Mouse (Mus musculus) limb, embryonic 15.5 days (tissue): Measurements from ENCODE around the gene Sumo3. TPM values are rescaled to one million over a fixed set of nuclear protein-coding genes. Genes with fewer than 3 reads are reported as not detected.

Experiments
- ATAC-seq: fragments of 200-750 bp; cut with Nextera tagmentation; 2 replicates; pipeline ENCODE4 v1.8.0; 2017; ENCODE audit warnings: low read depth, moderate TSS enrichment; ENCODE audit not compliant: insufficient number of reproducible peaks, low FRiP score, low TSS enrichment
- H3K27ac ChIP-seq: fragments of 300-500 bp; sonication (generic); 2 replicates; pipeline ENCODE4 v1.5.1; 2015; ENCODE audit warnings: moderate library complexity, mild to moderate bottlenecking, inconsistent platforms
- H3K27me3 ChIP-seq: fragments of 300-500 bp; sonication (generic); 2 replicates; pipeline ENCODE4 v1.6.1; 2015; ENCODE audit warnings: inconsistent platforms
- H3K36me3 ChIP-seq: fragments of 300-500 bp; sonication (generic); 2 replicates; pipeline ENCODE4 v1.6.1; 2015; ENCODE audit warnings: inconsistent platforms
- H3K4me1 ChIP-seq: fragments of 300-500 bp; sonication (generic); 2 replicates; pipeline ENCODE4 v1.6.1; 2015; ENCODE audit warnings: inconsistent platforms
- H3K4me2 ChIP-seq: fragments of 300-500 bp; sonication (generic); 2 replicates; pipeline ENCODE4 v1.6.1; 2015; ENCODE audit warnings: mild to moderate bottlenecking, inconsistent platforms
- H3K4me3 ChIP-seq: fragments of 300-500 bp; sonication (generic); 2 replicates; pipeline ENCODE4 v1.5.1; 2015; ENCODE audit warnings: mild to moderate bottlenecking, inconsistent platforms
- H3K9ac ChIP-seq: fragments of 300-500 bp; sonication (generic); 2 replicates; pipeline ENCODE4 v1.6.1; 2015; ENCODE audit warnings: inconsistent platforms
- H3K9me3 ChIP-seq: fragments of 300-500 bp; sonication (generic); 2 replicates; pipeline ENCODE4 v1.6.1; 2016; ENCODE audit warnings: inconsistent platforms
- WGBS: fragments of 180-500 bp; shearing (Covaris S2); methylation state at CpG from one replicate; pipeline ENCODE4 v1.1.7; 2015; 5-methylcytosine and 5-hydroxymethylcytosine counted together
- microRNA counts: library from miRNA; unstranded; fragments of <30 nt; microRNA quantifications from one replicate; lab custom pipeline; 2016
- microRNA-seq: library from miRNA; unstranded; fragments of <30 nt; microRNA quantifications from one replicate; pipeline ENCODE4, GENCODE M21; 2016
- polyA plus RNA-seq: library from polyadenylated mRNA; unstranded; fragments of >200 nt; fragmentation: Nextera tagmentation; extraction: Ambion mirVana; gene quantifications from 2 replicates; pipeline ENCODE4 v1.2.1, GENCODE M21; 2015

Sumo3 gene
- polyA plus RNA-seq, 1 experiment from 2014 or later, result 347 TPM

DNA sequence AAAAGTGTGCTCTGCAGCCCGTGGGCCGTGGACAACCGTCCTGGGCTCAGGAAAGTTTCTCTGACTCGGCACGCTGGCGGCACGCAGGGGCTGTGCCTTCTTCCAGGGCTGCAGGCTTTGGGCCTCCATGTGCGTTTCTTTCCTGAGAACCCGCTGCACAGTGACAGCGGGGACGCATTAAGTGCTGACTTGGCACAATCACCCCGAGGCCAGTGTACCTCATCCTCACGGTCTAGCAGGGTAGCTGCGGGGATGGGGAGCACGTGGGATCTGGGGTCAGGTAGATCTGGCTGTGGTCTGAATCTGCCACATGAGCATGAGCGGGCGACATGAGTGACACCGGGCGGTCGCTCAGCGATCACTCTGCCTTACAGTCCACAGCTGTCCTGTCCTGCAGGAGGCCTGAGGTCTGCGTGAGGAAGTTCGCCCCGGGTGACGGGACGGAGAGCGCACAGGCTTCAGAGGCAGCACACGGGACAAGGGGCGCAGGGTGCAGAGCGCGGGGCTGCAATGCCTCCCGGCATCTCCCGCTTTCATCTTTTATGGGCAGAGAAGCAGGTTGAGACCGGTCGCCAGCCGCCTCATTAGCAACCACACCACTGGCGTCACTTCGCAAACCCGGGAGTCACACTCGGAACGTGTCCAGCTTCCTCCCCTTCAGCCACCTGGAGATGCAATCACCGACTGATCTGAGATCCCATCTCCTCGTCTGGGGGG is 58.2 kb downstream of the Sumo3 start:
- Histone ChIP-seq H3K4me3 (no peak overlapping the region), H3K27ac (no peak overlapping the region), H3K4me1 (peaks cover 29% of the 10 kb centered on the region), H3K9me3 (no peaks in the 10 kb centered on the region), H3K36me3 (no peaks in the 10 kb centered on the region), H3K4me2 (peak overlapping the region; percentile 26), H3K27me3 (peaks cover 15% of the 10 kb centered on the region; the same call in 1 of the 2 replicates), H3K9ac (no peak overlapping the region)
- 17% methylated on average over 43 of the region's 43 CpGs for WGBS
- no peak for ATAC-seq

- no peak overlapping the region; the same call in 1 of the 2 replicates for H3K27ac ChIP-seq
- H3K9me3 ChIP-seq, result no peaks in the 10 kb centered on the region
- H3K4me1 ChIP-seq, result peaks cover 29% of the 10 kb centered on the region
- 29% methylated on average over 8 of the region's 8 CpGs for WGBS
- H3K4me2 ChIP-seq, result 0 out of 2 replicates have a peak overlapping the region, but pooled peaks have one; percentile 5
- H3K9ac ChIP-seq, result no peak overlapping the region
- no peak overlapping the region for H3K4me3 ChIP-seq
- no peaks in the 10 kb centered on the region for H3K36me3 ChIP-seq
- ATAC-seq, result peak; percentile 64
- peaks cover 15% of the 10 kb centered on the region; the same call in 1 of the 2 replicates for H3K27me3 ChIP-seq
These were observed 60.4 kb downstream of the Sumo3 start for GRCm38 (mm10) chr10:77666342-77666741.

- ATAC-seq, result no peak
- 65% methylated on average over 4 of the region's 4 CpGs for WGBS
- Histone ChIP-seq H3K9ac (no peak overlapping the region), H3K4me2 (no peak overlapping the region), H3K9me3 (no peaks in the 10 kb centered on the region), H3K27me3 (peaks cover 15% of the 10 kb centered on the region; the same call in 1 of the 2 replicates), H3K36me3 (no peaks in the 10 kb centered on the region), H3K4me3 (no peak overlapping the region), H3K4me1 (peaks cover 29% of the 10 kb centered on the region), H3K27ac (no peak overlapping the region; the same call in 1 of the 2 replicates)
These were observed 61.5 kb downstream of the Sumo3 start for GRCm38 (mm10) chr10:77667402-77667801.

MicroRNAs within 50 kb of the gene (microRNA counts, 519-probe panel; counts per million panel counts)
- microRNA mmu-miR-1930 (lab: Ali Mortazavi, UCI), result not detected

Small RNAs within 50 kb of the gene (microRNA-seq; reads per million reads assigned to microRNA genes)
- gene Mir1930, result 10.2 reads per million, percentile 26 among the genes with 10 or more reads in this experiment

Other genes with a start within 250 kb of the Sumo3 start
- gene Adarb1, start 187.8 kb upstream of the Sumo3 start, polyA plus RNA-seq, result 4.4 and 4.8 TPM in 2 replicates
- gene Fam207a, start 90.3 kb upstream of the Sumo3 start, polyA plus RNA-seq, result 36.2 and 37.7 TPM in 2 replicates
- gene Itgb2, start 75.8 kb upstream of the Sumo3 start, polyA plus RNA-seq, result 3.5 TPM in 2 replicates
- gene Pttg1ip, start 24.4 kb upstream of the Sumo3 start, polyA plus RNA-seq, result 145 and 158 TPM in 2 replicates
- gene Gm49325, start 100 bp downstream of the Sumo3 start, polyA plus RNA-seq, result 1.3 and 1.8 TPM in 2 replicates
- gene Ube2g2, start 16.2 kb downstream of the Sumo3 start, polyA plus RNA-seq, result 99.8 and 127 TPM in 2 replicates
- 2.1 and 2.8 TPM in 2 replicates for gene Tspear, start 80.5 kb downstream of the Sumo3 start, polyA plus RNA-seq
- gene Gm19402, start 84.7 kb downstream of the Sumo3 start, polyA plus RNA-seq, result not detected in 2 replicates
- gene Gm9508, start 91.1 kb downstream of the Sumo3 start, polyA plus RNA-seq, result not detected in 2 replicates
- gene Gm10272, start 100.5 kb downstream of the Sumo3 start, polyA plus RNA-seq, result not detected in 2 replicates
- gene Gm10024, start 105.4 kb downstream of the Sumo3 start, polyA plus RNA-seq, result 1.2 and 1.4 TPM in 2 replicates
- gene Gm10142, start 109.7 kb downstream of the Sumo3 start, polyA plus RNA-seq, result not detected in 2 replicates
- gene Krtap12-1, start 114.5 kb downstream of the Sumo3 start, polyA plus RNA-seq, result 0.29 TPM in 1 of 2 replicates, not detected in the other
- gene Gm10100, start 120.4 kb downstream of the Sumo3 start, polyA plus RNA-seq, result not detected in 2 replicates
- not detected in 2 replicates for gene Gm18596, start 136.5 kb downstream of the Sumo3 start, polyA plus RNA-seq
- not detected in 2 replicates for gene Gm9736, start 145.3 kb downstream of the Sumo3 start, polyA plus RNA-seq
- gene Gm3233, start 153.6 kb downstream of the Sumo3 start, polyA plus RNA-seq, result not detected in 2 replicates
- gene Gm3238, start 165.2 kb downstream of the Sumo3 start, polyA plus RNA-seq, result not detected in 2 replicates
- not detected in 2 replicates for gene Gm7138, start 170.8 kb downstream of the Sumo3 start, polyA plus RNA-seq
- not detected in 2 replicates for gene Gm3250, start 176.4 kb downstream of the Sumo3 start, polyA plus RNA-seq
- not detected in 2 replicates for gene Gm7137, start 182.1 kb downstream of the Sumo3 start, polyA plus RNA-seq
- not detected in 2 replicates for gene Gm9639, start 189.0 kb downstream of the Sumo3 start, polyA plus RNA-seq
- gene Gm19668, start 193.0 kb downstream of the Sumo3 start, polyA plus RNA-seq, result not detected in 2 replicates
- gene Gm9507, start 205.7 kb downstream of the Sumo3 start, polyA plus RNA-seq, result not detected in 2 replicates
- gene Gm2696, start 208.6 kb downstream of the Sumo3 start, polyA plus RNA-seq, result not detected in 2 replicates
- gene Krtap10-4, start 221.0 kb downstream of the Sumo3 start, polyA plus RNA-seq, result not detected in 2 replicates
- 0.17 TPM in 1 of 2 replicates, not detected in the other for gene Krtap10-10, start 229.8 kb downstream of the Sumo3 start, polyA plus RNA-seq
- gene Gm36176, start 240.7 kb downstream of the Sumo3 start, polyA plus RNA-seq, result not detected in 2 replicates
- gene Gm10318, start 246.8 kb downstream of the Sumo3 start, polyA plus RNA-seq, result not detected in 2 replicates